Mouse (Mus musculus): ENCODE data around the gene Osbp2. TPM values are rescaled to one million over a fixed set of nuclear protein-coding genes. Genes with fewer than 3 reads are reported as not detected.

Gene Osbp2
- total RNA-seq, 4 experiments from 2014 or later, result 105 to 126 (median 115) TPM

DNA sequence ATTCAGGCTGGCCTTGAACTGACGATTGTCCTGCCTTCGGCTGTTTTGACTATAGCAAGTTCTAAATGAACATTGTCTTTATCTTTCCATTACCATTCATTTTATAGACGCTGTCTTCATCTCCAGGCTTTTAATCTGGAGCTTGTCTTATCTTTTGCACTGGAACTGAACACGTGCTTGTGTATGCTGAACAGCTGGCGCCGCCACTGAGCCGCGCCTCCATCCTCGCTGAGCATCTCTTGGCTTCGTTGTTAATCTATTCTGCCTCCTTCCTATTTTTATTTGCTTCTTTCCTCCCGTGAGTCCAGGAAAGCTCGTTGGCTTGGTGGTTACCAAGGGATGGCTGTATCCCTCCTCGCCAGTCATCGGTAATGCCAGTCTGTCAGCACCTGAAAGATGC lies 153.5 kb downstream of the Osbp2 start:
- DNase-seq (ENCODE audit: low spot score in 2 of 2), result no peak

DNA sequence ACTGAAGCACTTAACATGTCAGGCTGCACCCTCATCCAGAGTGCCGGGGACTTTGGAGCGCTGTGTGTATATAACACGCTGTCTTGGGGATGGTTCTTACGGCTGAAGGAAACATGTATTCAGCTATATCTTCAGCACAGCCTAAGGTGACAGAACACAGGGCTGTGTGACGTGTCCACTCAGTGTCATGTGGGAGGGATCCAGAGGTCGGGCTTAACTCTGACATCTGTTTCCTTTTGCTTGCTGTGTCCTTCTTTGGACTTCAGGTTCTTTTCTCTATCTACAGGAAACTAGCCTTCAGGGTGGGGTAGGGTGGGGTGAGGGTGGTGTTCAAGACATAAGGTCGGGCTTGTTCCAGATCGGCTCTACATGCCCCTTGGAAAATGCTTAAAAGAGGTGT lies 156.6 kb downstream of the Osbp2 start:
- DNase-seq (ENCODE audit: low spot score in 2 of 2), result no peak

DNA sequence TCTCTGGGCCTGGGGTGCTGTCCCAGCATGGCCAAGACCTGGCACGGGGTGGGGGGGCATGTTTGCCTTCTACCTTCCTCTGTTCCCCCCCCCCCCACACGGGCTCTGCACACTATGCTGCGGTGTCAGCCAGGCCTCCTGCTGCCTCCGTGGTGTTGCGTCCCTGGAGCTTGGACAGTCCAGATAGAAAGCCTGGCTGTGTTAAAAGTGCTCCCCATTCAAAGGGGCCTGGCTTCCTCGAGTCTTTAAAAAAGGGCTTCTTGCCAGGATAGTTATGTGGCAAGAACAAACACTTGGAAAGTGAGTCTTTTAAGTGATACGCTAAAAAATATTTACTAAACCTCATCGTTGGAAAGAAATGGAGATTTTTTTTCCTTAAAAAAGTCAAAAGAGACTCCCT lies 159.3 kb downstream of the Osbp2 start:
- DNase-seq (ENCODE audit: low spot score in 2 of 2), result no peak

DNA sequence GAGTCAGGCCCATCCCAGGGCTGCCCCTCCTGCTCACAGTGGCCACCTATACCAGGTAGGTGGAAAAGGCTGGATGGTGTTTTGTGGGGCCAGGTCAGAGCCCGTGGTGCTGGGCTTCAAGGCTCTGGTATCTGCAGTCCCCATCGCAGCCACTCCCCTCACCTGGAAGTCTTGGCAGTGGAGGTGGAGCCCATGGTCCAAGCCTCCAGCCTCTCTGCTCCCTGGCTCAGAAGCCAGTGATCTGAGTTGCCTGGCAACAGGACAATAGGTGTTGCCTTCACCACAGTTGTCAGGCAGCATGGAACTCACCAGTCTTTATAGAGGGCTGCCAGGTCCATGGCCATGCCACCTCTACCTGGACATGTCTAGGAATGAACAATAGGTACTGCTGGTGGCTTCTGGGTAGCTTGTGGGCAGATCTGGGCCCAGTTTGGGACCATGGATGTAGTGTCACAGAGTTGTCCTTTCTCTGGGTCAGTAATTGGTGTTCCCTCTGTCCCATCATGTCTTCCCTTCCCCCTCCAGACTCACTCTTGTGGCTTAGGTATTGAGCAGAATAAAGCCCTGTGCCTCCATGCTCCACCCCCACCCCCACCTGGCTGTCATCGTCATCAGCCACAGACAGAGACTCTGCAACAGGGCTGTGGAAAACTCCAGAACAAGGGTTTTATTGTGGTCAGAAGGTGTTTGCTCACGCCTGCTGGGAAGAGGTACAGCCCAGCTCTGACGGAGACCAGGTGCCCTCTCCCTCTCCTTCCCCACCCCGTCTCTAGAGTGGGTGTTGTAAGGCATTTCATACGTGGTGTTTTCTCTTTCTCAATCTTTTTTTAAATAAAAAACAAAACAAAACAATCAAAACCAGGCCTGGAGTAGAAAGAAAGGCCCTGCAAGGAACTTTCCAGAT lies 160.4 kb downstream of the Osbp2 start:
- no peak for DNase-seq (ENCODE audit: low spot score in 2 of 2)

DNA sequence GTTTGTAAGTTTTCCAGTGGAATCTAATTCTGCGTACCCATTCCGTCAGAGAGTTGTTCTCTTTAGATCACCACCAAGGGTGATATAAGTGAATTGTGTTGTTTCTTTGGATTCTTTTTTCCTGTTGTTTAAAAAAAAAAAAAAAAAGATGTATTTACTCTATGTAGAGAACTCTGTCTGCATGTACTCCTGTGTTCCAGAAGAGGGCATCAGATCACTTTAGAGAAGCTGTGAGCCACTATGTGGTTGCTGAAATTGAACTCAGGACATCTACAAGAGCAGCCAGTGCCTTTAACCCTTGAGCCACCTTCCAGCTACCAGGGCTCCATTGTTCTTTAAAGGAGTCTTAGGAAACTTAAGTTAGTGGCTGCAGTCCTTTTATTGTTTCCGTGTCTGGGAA lies 166.3 kb downstream of the Osbp2 start:
- DNase-seq (ENCODE audit: low spot score in 2 of 2), result no peak

DNA sequence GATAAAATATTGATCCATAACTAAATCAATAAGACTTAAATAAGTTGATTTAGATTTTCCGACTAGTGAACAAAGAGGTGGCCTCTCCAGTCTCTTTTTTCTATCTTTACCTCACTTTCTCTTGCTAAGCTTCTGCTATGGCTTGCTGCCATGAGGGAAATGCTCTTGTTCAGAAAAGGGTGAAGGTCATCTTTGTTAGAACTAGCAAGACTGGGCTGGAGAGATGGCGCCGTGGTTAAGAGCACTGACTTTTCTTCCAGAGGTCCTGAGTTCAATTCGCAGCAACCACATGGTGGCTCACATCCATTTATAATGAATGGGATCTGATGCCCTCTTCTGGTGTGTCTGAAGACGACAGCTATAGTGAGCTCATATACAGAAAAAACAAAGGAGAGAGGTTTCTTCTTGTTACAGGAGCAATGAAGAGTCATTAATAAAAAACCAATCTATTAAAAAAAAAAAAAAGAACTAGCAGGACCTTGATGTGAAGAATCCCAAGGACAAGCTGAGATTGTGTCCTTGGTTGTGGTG lies 167.6 kb downstream of the Osbp2 start:
- no peak for DNase-seq (ENCODE audit: low spot score in 2 of 2)

DNA sequence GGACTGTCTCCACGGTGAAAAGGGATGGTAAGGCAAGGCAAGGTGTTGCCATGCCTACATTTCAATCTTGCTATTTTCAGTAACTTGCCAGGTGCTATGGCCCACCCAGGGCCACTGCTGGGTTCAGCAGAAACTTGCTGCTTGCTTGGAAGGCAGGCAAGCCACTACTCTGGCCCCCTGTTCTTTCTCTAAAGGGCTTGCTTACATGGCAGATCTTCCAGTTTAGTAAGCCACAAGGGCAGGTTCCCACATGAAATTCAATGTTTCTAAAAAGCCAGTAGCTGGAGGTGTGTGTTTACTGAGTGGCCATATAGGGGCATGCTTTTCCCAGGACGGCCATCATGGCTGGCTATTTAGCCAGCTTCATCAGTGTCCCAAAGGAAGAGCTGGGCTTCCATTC lies 172.0 kb downstream of the Osbp2 start:
- no peak for DNase-seq (ENCODE audit: low spot score in 2 of 2)

DNA sequence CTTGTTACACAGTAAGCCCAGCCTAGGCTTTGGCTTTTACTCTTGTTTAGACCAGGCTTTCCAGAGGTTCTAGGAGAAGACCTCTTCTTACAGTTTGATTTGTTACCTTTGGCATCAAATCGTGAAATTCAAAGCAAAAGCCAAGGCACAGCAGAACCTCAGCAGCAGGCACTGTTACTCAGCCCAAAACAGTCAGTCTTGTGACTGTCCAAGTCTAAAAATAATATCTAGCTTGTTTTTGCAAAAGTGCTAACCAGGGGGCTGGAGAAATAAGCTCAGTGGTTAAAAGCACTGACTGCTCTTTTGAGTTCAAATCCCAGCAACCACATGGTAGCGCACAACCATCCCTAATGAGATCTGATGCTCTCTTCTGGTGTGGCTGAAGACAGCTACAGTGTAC lies 176.8 kb downstream of the Osbp2 start:
- no peak for DNase-seq (ENCODE audit: low spot score in 2 of 2)

DNA sequence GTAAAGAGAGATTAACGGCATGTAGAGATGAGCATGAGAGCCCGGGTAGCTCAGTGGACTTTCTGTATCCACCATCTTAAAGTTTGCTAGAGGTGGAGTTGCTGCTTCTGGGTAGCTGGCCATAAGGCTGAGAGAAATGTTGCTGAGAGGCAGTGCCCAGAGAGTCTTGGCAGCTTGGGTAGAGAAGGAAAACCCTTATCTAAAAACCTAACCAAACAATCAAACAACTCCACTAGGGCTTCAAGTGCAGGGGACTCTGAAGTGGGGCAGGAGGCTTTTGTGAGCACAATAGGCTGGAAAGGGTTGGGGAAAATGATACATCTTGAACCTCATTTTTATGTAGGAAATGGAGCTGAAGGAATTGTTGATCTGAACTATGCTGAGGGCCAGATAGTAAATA lies 177.4 kb downstream of the Osbp2 start:
- no peak for DNase-seq (ENCODE audit: low spot score in 2 of 2)

DNA sequence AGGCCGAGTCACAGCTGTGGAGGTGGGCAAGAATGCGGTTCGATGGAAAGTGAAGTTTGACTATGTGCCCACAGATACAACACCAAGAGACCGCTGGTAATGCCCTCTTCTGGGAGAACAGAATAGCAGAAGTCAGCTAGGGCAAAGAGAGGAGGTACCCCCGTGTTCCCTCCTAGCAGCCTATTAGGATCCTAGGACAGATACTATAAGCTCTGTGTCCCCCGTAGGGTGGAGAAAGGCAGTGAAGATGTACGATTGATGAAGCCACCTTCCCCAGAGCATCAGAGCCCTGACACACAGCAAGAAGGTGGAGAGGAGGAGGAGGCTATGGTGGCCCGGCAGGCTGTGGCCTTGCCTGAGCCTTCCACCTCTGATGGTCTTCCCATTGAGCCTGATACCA lies 178.3 kb downstream of the Osbp2 start:
- no peak for DNase-seq (ENCODE audit: low spot score in 2 of 2)

DNA sequence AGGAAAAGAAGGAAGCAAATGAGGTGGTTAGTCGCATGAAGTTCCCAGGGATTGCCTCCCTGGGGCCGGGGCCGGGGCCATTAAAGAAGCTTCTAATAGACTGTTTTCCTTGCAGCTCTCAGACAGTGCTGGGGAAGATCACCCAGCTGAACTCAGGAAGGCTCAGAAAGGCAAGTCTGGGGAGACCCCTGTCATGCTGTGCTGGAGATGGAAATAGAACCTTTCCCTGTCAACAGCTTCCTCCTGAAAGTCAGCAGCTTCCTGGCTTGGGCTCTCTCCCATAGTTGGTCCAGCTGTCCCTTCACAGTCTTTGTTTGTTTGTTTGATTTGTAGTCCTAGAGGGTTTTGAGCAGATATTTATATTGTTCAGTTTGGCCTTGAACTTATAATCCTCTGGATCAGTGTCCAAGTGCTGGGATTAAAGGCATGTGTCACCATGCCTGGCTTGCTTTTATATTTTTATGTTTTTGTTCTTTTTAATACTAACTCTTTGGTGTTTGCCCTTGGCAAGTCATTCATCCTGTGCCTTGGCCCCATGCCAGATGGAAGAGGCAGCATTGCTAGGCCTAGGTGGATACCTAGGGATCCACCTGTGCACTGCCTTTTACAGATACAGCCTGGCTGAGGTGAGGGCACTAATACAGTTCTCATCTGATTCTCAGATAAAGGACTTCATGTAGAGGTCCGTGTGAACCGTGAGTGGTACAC lies 178.8 kb downstream of the Osbp2 start:
- DNase-seq (ENCODE audit: low spot score in 2 of 2), result no peak

DNA sequence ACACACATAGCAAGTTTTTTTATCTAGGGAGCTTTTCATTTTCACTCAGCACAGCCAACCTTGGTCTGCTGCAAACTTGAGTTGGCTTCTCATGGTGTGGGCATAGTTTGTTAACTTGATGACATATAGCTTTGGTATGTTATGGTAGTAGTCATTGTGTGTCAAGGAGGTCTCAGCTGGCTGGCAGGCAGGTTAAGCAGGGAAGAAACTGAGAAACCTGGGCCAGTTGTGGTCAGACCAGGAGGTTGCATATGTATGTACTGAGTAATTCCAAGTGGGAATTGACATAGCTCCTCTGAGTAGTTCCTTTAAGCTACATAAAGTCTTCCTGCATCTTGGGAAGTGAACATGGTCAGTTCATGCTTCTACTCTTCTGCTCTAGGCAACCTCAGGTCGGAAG lies 179.5 kb downstream of the Osbp2 start:
- no peak for DNase-seq (ENCODE audit: low spot score in 2 of 2)

DNA sequence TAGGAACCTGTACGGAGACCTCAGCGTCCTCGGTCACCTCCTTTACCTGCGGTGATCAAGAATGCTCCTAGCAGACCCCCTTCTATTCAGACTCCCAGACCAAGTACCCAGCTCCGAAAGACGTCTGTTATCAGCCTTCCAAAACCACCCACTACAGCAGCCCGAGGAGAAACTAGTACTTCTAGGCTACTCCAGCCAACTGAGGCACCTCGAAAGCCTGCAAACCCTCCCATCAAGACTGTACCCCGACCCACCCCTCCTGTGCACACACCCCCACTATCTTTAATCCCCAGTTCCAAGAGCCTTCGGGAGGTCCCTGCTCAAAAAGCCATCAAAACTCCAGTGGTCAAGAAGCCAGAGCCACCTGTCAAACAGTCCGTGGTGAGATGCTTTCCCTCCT lies 180.0 kb downstream of the Osbp2 start:
- DNase-seq (ENCODE audit: low spot score in 2 of 2), result no peak

DNA sequence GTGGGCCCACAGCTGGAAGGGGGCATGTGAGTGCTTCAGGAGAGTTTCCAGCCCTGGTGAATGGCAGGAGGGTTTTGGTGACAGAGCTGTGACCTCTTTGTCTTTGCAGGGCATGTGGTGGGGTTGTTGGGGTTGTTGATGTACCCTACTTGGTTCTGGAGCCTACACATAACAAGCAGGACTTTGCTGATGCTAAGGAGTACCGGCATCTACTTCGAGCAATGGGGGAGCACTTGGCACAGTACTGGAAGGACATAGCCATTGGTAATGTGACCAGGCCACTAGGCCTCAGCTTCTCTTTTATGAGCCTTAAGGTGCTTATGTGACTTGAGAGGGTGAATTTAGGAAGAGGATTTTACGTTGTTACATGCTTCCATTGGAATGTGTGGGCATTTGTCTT lies 183.9 kb downstream of the Osbp2 start:
- DNase-seq (ENCODE audit: low spot score in 2 of 2), result no peak

DNA sequence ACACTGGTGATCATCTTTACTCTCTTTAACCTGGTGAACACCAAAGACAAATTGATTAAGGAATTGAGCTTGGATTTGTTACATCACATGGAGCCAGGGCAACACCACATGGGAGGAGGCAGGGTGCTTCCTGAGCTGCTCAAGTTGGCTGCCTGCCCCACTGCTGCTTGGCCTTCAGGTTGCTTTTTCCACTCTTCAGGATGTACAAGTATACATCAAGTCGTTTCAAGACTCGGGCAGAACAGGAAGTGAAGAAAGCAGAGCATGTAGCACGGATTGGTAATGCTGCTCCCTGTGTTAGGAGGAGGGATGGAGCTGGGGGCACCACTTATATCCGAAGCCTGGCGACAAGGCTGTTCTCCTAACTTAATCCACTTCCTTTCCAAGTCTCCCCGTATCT lies 186.5 kb downstream of the Osbp2 start:
- DNase-seq (ENCODE audit: low spot score in 2 of 2), result no peak

DNA sequence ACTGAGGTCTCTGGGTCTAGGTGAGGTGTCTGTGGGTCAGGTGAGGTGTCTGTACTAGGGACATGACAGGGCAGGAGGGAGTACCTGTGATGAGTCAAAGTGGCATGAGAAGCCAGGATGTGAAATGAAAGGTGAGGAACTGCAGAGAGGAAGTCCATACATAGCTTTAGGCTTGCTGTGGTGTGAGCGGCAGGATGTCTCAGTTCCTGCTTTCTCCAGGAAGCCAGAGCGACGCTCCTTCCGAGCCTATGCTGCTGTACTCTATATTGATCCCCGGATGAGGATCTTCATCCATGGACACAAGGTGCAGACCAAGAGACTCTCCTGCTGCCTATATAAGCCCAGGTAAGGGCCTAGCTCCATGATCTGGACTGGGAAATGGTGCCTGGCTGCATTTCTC lies 187.3 kb downstream of the Osbp2 start:
- DNase-seq (ENCODE audit: low spot score in 2 of 2), result no peak

DNA sequence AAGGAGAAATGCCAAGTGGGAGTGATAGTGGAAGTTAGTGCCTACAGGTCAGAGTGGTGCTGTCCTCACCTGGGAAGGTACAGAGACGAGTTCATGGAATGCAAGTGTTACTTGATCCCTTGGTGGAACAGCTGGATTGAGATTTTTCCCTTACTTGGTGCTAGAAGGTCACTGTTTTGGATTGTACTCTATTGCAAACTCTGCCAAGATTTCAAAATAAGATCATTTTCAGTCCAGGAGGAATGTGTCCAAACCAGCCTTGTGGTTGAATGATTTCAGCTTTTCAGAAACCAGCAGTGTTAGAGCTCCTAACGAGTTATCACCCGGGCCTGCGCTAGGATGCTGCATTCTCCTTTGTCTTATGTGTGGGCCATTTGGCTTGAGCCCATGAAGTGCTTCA lies 189.2 kb downstream of the Osbp2 start:
- DNase-seq (ENCODE audit: low spot score in 2 of 2), result no peak

DNA sequence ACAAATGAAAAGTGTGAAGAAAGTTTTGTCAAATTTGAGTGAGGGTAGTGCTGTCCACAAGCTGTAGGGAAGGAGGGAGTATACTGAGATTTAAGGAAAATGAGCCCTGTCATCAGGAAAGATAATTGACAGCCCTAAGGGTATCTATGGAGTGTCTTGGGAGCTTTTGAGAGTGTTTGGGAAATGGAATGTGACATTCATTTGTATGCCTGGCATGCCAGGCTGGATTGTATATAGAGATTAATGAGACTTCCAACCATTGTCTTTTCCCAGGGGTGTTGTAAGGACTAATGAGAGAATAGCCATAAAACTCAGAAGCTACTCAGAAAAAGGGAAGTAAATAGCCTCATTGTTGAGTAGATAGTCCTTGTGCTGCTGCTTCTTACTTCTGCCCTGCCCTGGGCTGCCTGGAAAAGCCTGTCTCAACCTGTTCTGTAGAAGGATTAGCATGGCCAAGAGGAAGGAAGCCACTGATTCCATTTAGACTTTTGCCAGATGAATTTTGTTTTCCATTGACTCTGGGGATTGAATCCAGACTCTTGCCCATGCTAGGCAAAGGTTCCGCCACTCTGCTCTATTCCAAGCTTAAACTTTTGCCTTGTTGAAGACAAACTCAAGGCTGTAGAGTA lies 192.6 kb downstream of the Osbp2 start:
- no peak for DNase-seq (ENCODE audit: low spot score in 2 of 2)

DNA sequence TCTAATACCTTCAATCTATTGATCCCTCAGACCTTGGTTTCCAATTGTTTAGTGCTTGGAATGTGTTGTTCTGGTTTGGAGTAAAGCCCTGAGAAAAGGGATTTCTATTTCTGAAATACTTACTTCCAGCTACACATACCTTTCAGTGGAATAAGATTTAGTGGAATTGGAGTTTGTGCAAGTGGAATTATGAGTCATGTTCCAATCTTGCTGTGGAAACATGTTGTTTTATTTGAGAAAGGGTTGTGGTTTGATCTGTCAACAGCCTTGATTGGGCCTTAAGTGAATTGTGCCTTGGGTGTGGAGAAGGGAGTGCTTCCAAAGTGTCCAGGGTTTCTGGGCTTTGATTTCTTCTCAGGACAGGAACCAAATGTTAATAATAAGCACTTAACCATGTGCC lies 193.9 kb downstream of the Osbp2 start:
- no peak for DNase-seq (ENCODE audit: low spot score in 2 of 2)

DNA sequence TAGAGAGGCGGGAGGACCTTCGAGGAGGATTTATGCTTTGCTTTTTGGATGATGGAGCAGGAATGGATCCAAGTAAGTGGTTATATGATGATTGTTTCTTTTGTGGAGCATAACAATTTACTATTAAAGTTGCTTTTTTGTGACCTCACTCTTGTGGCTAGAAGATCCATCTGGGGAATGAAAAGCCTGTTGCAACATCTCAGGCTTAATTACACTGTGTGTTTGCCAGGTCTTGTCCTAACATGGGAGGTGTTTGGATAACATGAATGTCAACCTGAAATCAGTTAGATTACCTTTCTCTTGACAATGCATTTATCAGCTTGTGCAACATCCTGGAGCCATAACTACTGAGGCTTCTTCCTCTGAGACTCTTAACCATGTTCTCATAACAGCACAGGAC lies 194.9 kb downstream of the Osbp2 start:
- DNase-seq (ENCODE audit: low spot score in 2 of 2), result no peak

DNA sequence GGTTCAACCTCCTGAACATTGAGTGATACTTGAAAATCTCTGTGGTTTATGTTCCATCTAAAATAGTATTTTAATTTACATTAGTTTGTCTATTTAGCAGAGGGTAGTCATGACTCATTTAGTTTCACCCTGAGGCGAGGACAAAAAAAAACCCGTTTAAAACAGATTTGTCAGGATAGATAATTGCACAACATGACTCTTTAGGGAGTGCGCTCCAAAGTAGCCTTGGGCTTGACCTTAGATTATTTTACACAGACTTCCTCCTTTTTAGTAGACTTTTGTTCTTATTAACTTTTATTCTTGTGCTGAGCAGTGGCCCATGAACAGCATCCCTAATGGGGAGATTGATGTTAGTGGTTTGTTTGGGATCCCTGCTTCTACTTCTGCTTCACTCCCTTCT lies 196.2 kb downstream of the Osbp2 start:
- no peak for DNase-seq (ENCODE audit: low spot score in 2 of 2)

DNA sequence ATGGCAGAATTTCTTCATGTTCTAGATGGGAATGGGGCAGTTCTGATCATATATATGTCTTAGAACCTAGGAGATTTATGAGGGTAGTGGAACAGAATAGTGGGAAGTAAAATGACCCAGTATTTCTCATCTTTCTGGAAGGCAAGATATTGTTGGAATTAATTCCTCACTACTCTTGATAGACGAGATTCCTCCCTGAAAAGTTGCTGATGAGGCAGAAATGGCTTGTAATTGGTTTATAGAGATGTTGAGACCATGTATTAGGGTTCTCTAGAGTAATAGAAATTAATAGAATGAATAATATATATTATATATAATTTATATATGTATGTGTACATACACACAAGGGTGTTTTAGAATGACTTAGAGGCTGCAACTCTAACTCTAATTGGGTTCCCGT lies 201.7 kb downstream of the Osbp2 start:
- no peak for DNase-seq (ENCODE audit: low spot score in 2 of 2)

Data from left cerebral cortex, adult 8-10 months (tissue).